In genomic region chr8:13073255-13073654, GRCm38 (mm10) we compare ENCODE assay signal across 26 mouse cellular contexts. TPM values are rescaled to one million over a fixed set of nuclear protein-coding genes. Genes with fewer than 3 reads are reported as not detected.
DNase-seq lines count a peak whose midpoint lies in the region; ATAC-seq and TF ChIP-seq lines count a peak whose summit lies in the region.
"Had no signal": no experiment of that assay in that cellular context is flagged by ENCODE, and none has a peak within 500 bp of the region (broad histone marks: within the 10 kb centered on the region; RNA-seq: fewer than 3 reads in every experiment).

No protein-coding gene starts in this region.

- no peak overlapping the region for H3K4me2 ChIP-seq in liver, embryonic 13.5 days
- no peak overlapping the region for H3K4me2 ChIP-seq in liver, embryonic 12.5 days
- H3K4me2 ChIP-seq in lung, postnatal 0 days (replicated peaks; ENCODE audit: low read depth, low read length) = no peak overlapping the region
- H3K4me2 ChIP-seq: heart, embryonic 12.5 days; heart, embryonic 15.5 days; hindbrain, embryonic 14.5 days had no signal

- H3K27me3 ChIP-seq in liver, embryonic 13.5 days = no peaks in the 10 kb centered on the region
- H3K27me3 ChIP-seq in liver, embryonic 12.5 days (replicated peaks) = no peaks in the 10 kb centered on the region
- no peaks in the 10 kb centered on the region for H3K27me3 ChIP-seq in lung, postnatal 0 days (replicated peaks; ENCODE audit: insufficient read depth, low read length)
- H3K27me3 ChIP-seq: heart, embryonic 12.5 days; heart, embryonic 15.5 days had no signal

- ATAC-seq in liver, embryonic 13.5 days (ENCODE audit: low read depth) = 0 out of 2 replicates have a peak, but pooled peaks have one; percentile 26
- ATAC-seq in liver, embryonic 12.5 days = no peak
- ATAC-seq in lung, postnatal 0 days = peak; percentile 59
- ATAC-seq: activated CD4-positive, CD25-positive, alpha-beta regulatory T cell, adult 4 months; forebrain, embryonic 14.5 days; forebrain, postnatal 0 days; hindbrain, postnatal 0 days had no signal

- H3K36me3 ChIP-seq in liver, embryonic 13.5 days = peaks cover 52% of the 10 kb centered on the region
- peaks cover 54% of the 10 kb centered on the region for H3K36me3 ChIP-seq in liver, embryonic 12.5 days
- H3K36me3 ChIP-seq in lung, postnatal 0 days (ENCODE audit: insufficient read depth, low read length) = peaks cover 22% of the 10 kb centered on the region

- no peak for TF ChIP-seq CTCF in lung, postnatal 0 days (IDR thresholded peaks at IDR 0.05)

- H3K9me3 ChIP-seq in liver, embryonic 13.5 days (replicated peaks) = no peaks in the 10 kb centered on the region
- no peaks in the 10 kb centered on the region for H3K9me3 ChIP-seq in liver, embryonic 12.5 days (replicated peaks)
- H3K9me3 ChIP-seq in lung, postnatal 0 days (ENCODE audit: low read length) = no peaks in the 10 kb centered on the region
- H3K9me3 ChIP-seq: heart, embryonic 12.5 days; heart, embryonic 15.5 days; hindbrain, embryonic 10.5 days had no signal

- H3K4me1 ChIP-seq in liver, embryonic 13.5 days (replicated peaks) = peaks cover 7% of the 10 kb centered on the region; the same call in 1 of the 2 replicates
- H3K4me1 ChIP-seq in liver, embryonic 12.5 days = no peaks in the 10 kb centered on the region
- no peaks in the 10 kb centered on the region for H3K4me1 ChIP-seq in lung, postnatal 0 days (ENCODE audit: insufficient read depth, low read depth, low read length)
- H3K4me1 ChIP-seq: heart, embryonic 12.5 days; heart, embryonic 15.5 days; hindbrain, embryonic 10.5 days had no signal

- 80% methylated on average over 11 of the region's 11 CpGs for WGBS in liver, embryonic 13.5 days (ENCODE audit: insufficient replicate concordance)
- WGBS in liver, embryonic 12.5 days (ENCODE audit: insufficient replicate concordance) = 86% methylated on average over 11 of the region's 11 CpGs
- 67% methylated on average over 11 of the region's 11 CpGs for WGBS in lung, postnatal 0 days

- no peak for DNase-seq in liver, embryonic 13.5 days
- peak; percentile 46 for DNase-seq in lung, postnatal 0 days (ENCODE audit: low spot score)
- no peak for DNase-seq in lung, postnatal 25 days (ENCODE audit: low spot score)
- peak; percentile 64 for DNase-seq in yolk sac, embryonic 10.5 days (ENCODE audit: low spot score)
- DNase-seq in testis, postnatal 14 days (ENCODE audit: low spot score) = no peak
- DNase-seq: adrenal gland, adult 8-10 months; adrenal gland, postnatal 25 days; cerebellum, adult 18-20 months; cerebellum, adult 9-10 months; cerebellum, postnatal 14 days; forebrain, postnatal 0 days; gastrocnemius, postnatal 25 days; heart, adult 18-20 months; heart, postnatal 10 days; heart, postnatal 36 days had no signal

- no peak overlapping the region for H3K27ac ChIP-seq in liver, embryonic 13.5 days
- no peak overlapping the region for H3K27ac ChIP-seq in liver, embryonic 12.5 days
- H3K27ac ChIP-seq in lung, postnatal 0 days (ENCODE audit: low read length) = no peak overlapping the region
- H3K27ac ChIP-seq: heart, embryonic 15.5 days; hindbrain, embryonic 10.5 days; hindbrain, embryonic 14.5 days; hindbrain, postnatal 0 days had no signal

- TF ChIP-seq EP300 in lung, postnatal 0 days (IDR thresholded peaks at IDR 0.05) = no peak

- no peak overlapping the region for H3K4me3 ChIP-seq in liver, embryonic 13.5 days (replicated peaks)
- no peak overlapping the region for H3K4me3 ChIP-seq in liver, embryonic 12.5 days
- no peak overlapping the region for H3K4me3 ChIP-seq in lung, postnatal 0 days (ENCODE audit: low read depth, low read length)
- H3K4me3 ChIP-seq: heart, embryonic 12.5 days; heart, embryonic 15.5 days; hindbrain, embryonic 10.5 days had no signal

- H3K9ac ChIP-seq in liver, embryonic 13.5 days = no peak overlapping the region
- no peak overlapping the region for H3K9ac ChIP-seq in liver, embryonic 12.5 days
- H3K9ac ChIP-seq in lung, postnatal 0 days (replicated peaks; ENCODE audit: low read depth) = no peak overlapping the region
- H3K9ac ChIP-seq: forebrain, postnatal 0 days; heart, embryonic 12.5 days; heart, embryonic 15.5 days; hindbrain, embryonic 14.5 days had no signal

RNA-seq across cellular contexts. Expression of gene Proz, which starts 12.5 kb away (rescaled TPM):
- 15.8 and 22.7 TPM in 2 replicates for polyA plus RNA-seq in liver, embryonic 13.5 days (2015; fragmentation: Nextera tagmentation; extraction: Ambion mirVana)
- polyA plus RNA-seq in liver, embryonic 12.5 days (2016; fragmentation: Nextera tagmentation; extraction: Ambion mirVana) = 14.6 and 15.1 TPM in 2 replicates
- 0.87 and 1.2 TPM in 2 replicates for polyA plus RNA-seq in lung, postnatal 0 days (2015; fragmentation: Nextera tagmentation; extraction: Ambion mirVana)

RNA-seq across cellular contexts. Expression of gene Pcid2, which starts 32.0 kb away (rescaled TPM):
- polyA plus RNA-seq in liver, embryonic 13.5 days (2015; fragmentation: Nextera tagmentation; extraction: Ambion mirVana) = 19.8 and 22.1 TPM in 2 replicates
- polyA plus RNA-seq in liver, embryonic 12.5 days (2016; fragmentation: Nextera tagmentation; extraction: Ambion mirVana) = 25.6 and 28.1 TPM in 2 replicates
- 17.5 and 18.0 TPM in 2 replicates for polyA plus RNA-seq in lung, postnatal 0 days (2015; fragmentation: Nextera tagmentation; extraction: Ambion mirVana)

RNA-seq across cellular contexts. Expression of gene Cul4a, which starts 32.2 kb away (rescaled TPM):
- 74.1 and 91.0 TPM in 2 replicates for polyA plus RNA-seq in liver, embryonic 13.5 days (2015; fragmentation: Nextera tagmentation; extraction: Ambion mirVana)
- polyA plus RNA-seq in liver, embryonic 12.5 days (2016; fragmentation: Nextera tagmentation; extraction: Ambion mirVana) = 97.6 and 98.2 TPM in 2 replicates
- polyA plus RNA-seq in lung, postnatal 0 days (2015; fragmentation: Nextera tagmentation; extraction: Ambion mirVana) = 59.5 and 61.2 TPM in 2 replicates

RNA-seq across cellular contexts. Expression of gene F10, which starts 36.1 kb away (rescaled TPM):
- 67.7 and 77.1 TPM in 2 replicates for polyA plus RNA-seq in liver, embryonic 13.5 days (2015; fragmentation: Nextera tagmentation; extraction: Ambion mirVana)
- polyA plus RNA-seq in liver, embryonic 12.5 days (2016; fragmentation: Nextera tagmentation; extraction: Ambion mirVana) = 57.0 and 62.6 TPM in 2 replicates
- polyA plus RNA-seq in lung, postnatal 0 days (2015; fragmentation: Nextera tagmentation; extraction: Ambion mirVana) = 5.9 and 7.4 TPM in 2 replicates
- polyA plus RNA-seq: activated CD4-positive, CD25-positive, alpha-beta regulatory T cell, adult 4 months; forebrain, embryonic 14.5 days had no signal

RNA-seq across cellular contexts. Expression of gene F7, which starts 47.4 kb away (rescaled TPM):
- 6.1 and 6.5 TPM in 2 replicates for polyA plus RNA-seq in liver, embryonic 13.5 days (2015; fragmentation: Nextera tagmentation; extraction: Ambion mirVana)
- 4.4 and 5.2 TPM in 2 replicates for polyA plus RNA-seq in liver, embryonic 12.5 days (2016; fragmentation: Nextera tagmentation; extraction: Ambion mirVana)
- 5.0 and 5.2 TPM in 2 replicates for polyA plus RNA-seq in lung, postnatal 0 days (2015; fragmentation: Nextera tagmentation; extraction: Ambion mirVana)
- polyA plus RNA-seq: activated CD4-positive, CD25-positive, alpha-beta regulatory T cell, adult 4 months; embryonic facial prominence, embryonic 11.5 days; embryonic facial prominence, embryonic 14.5 days; forebrain, embryonic 11.5 days; forebrain, embryonic 14.5 days; hindbrain, embryonic 14.5 days; hindbrain, postnatal 0 days had no signal

Comparison
In these comparisons a context has a peak if more than half of its experiments do, and no peak if none do; other contexts are left out.
1. DNase-seq: peak in lung, postnatal 0 days (single experiment) and yolk sac, embryonic 10.5 days (single experiment); none in liver, embryonic 13.5 days (single experiment), lung, postnatal 25 days (single experiment) and testis, postnatal 14 days (single experiment).